Mouse (Mus musculus) G1E-ER4 (cell line): ENCODE results near the gene Nmt1. TPM values are rescaled to one million over a fixed set of nuclear protein-coding genes. Genes with fewer than 3 reads are reported as not detected.

ENCODE experiments used
- GATA1 ChIP-seq: IDR thresholded peaks from one replicate; pipeline ENCODE4 v1.8.0; 2012; ENCODE audit warnings: low read length, inconsistent platforms
- polyA plus RNA-seq: library from polyadenylated mRNA; stranded (reverse); fragments of >175 nt; gene quantifications from 2 replicates; pipeline ENCODE4 v1.2.3, GENCODE M21; 2012

Gene Nmt1
- polyA plus RNA-seq, 1 experiment: 5.0 TPM

DNA sequence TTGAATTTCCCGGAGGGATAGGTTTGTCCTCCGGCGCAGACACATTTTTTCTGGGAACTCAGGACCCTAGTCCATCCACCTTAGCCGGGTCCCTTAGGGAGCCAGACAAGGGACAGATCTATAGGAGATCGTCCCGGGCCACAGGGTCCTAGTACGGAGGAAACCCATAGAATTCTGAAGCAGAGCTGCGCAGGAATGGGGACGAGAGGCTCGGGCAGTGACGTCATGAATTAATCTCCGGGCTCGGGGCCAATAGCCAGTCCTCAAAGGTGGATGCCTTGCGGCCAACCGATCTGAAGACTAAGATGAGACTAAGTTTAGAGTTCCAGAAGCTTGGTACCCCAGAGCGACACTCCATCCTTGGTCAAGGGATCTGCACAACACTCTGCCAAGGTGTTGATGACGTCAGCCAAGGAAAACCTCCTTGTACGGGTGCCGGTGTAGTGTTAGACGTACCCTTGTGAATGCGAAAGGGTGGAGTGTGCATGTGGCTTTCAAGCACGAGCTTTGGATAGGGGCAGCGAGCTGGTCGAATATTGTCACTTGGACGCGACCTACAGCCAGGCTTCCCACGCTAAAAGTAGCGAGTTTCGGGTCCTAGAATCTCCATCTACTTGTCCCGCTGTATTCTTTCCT is 74.0 kb downstream of the Nmt1 start:
- no peak for TF ChIP-seq GATA1

DNA sequence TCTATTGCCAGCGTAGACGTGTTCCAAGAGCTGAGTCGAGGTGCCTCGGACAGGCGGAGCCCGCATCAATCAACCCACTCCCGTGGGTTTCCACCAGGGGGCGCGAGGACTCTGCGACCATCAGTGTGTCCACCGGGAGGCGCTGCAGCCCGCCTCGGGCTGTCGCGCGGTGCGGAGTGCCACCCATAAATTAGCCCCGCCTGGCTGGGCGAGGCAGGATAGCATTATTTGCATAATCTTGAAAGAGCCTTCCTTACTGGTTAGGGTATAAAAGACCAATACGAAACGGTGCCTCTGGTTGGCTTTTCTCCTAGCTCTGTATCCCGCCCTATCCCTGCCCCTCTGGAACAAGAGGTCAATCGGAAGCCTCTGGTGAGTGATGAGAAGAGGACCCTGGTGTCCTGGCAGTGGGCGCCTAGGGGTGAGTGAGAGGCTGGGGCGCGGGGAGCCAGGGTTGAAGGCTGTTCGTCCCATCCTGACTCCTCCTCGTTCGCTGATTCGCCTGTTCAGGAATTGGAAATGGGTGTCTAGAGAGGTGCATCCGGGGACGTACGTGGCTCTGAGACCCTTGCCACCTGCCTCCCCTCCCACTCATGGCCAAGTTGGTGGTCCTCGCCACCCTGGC is 74.8 kb downstream of the Nmt1 start:
- TF ChIP-seq GATA1: no peak

DNA sequence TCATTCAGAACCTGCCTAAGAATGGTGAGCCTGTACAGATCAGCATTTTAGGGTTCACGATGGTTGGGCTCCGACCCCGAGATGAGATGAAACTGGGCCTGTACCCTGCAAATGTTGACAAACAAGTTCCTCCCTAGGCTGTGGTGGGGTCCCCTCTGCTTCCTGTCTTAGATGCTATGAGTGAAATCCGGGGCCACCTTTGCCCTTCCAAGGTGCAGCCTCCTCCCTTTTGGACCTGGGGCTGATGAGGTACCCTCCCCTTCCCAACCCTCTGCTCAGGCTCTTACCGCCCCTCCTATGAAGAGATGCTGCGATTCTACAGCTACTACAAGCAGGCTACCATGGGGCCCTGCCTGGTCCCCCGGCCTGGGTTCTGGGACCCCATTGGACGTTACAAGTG is 75.6 kb downstream of the Nmt1 start:
- no peak for TF ChIP-seq GATA1

DNA sequence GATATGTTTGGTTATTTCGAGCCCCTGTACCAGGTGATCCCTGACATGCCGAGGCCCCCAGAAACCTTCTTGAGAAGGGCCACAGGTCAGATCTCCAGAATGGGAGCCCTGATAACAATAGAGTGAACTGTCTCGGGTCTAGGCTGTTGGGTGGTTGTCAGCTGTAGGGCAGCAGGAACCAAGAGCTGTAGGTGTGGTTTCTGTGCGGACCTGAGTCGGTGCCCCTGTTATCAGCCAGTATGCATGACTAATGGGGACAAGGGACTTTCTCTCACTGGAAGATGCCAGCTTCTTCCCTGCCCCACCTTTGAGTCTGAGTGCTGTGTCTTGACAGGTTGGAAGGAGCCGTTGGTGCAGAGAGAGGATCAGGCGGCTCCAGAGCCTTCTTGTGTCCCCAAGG is 76.5 kb downstream of the Nmt1 start:
- TF ChIP-seq GATA1: no peak

DNA sequence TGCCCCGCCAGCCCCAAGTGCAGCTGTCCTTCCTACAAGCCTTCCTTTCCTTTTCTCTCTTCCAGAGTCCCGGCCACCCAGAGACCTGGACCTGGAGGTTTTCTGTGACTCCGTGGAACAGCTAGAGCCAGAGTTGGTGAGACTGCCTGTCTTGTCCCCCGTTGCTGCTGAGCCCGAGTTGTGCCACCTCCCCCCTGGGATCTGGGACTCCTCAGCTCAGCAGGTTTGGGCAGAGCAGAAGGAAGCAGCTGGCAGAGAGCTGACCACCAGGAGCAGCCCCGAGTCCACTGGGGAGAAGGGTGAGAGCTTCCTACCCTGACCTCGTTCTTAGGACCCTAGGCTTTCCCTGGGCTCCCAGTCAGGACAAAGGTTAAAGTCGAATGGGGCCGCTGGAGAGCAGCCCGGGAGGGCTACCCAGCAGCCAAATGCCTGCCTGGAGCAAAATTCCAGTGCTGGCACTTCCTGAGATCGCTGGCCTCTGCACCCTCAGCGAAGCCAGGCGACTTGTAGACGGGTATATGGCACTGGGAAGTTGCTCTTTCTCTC is 77.3 kb downstream of the Nmt1 start:
- TF ChIP-seq GATA1: no peak

DNA sequence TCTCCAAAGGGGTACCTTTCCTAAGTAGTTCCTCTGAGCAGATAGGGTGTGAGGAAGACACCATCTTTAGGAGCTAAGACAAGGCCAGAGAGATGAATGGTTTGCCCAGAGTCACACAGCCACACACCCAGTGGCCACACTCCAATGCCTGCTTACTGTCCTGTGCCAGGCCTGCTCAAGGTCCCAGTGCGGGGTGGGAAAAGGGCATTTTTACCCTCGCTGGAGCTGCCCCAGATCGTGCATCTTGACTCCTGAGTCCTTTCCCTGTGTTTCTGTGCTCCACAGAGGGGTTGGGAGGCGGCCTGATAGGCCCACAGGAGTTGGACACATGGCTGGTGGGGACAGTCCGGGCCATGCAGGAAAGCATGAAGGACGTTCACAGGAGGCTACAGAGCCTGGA is 77.8 kb downstream of the Nmt1 start:
- no peak for TF ChIP-seq GATA1

DNA sequence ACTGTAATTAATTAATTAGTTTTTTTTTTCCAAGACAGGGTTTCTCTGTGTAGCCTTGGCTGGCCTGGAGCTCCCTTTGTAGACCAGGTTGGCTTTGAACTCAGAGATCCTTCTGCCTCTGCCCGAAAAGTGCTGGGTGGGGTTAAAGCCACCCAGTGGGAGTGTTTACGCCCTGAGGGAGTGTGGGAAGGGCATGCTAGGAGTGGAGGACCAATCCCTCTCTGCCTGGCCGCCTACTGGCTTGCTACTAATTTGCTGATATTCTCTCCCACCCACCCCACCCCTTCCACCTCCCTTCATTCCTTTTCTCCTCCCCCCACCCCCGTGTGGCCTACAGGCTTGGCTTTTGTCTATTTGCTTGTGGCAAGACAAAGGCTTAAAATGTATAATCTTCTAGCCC is 78.4 kb downstream of the Nmt1 start:
- TF ChIP-seq GATA1: no peak

DNA sequence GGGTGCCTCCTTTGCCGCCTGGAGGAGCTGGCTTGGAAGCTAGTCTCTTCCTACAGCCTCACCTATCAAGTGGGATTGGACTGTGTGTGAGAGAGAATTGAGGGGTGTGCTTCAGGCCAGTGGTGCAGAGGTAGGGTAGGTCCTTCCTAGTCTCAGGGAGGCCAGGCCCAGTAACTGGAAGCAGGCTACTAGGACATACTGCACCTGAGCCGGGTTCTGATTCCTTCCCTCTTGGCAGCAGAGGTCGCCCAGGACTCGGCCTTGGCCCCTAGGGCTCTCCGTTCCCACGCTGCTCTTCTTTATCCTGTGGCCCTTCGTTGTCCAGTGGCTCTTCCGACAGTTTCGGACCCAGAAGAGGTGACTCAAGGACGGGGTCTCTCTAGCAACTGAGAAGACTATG is 83.3 kb downstream of the Nmt1 start:
- TF ChIP-seq GATA1: no peak

DNA sequence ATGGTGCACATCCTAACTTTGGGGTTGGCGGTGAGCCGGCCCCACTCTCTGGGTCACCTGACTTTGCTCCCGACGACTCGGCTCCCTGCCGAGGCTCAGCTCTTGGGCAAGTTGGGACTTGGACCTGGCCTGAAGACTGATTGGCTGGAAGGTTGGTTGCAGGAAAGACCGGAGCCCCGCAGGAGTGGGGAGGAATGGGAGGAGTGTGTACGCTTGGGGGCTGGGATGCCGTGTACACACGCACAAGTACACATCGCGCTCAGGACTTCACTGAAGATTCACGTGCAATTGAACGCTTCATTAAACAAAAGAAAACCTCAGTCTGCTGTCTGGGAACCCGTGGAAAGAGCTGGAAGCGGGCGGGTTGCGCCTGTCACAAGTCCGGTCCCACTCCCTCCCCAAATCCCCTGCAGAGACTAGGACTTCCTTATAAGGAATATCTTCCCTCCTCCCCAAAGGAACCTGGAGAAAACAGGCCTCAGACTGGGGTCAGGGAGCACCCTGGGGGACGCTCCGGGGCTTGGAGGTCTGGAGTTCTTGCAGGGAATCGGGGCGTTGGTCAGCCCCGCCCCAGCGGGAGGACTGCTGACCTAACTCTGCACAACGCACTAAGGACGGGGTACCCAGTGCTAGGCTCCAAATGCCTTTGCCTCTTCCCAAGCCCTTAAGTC is 84.0 kb downstream of the Nmt1 start:
- no peak for TF ChIP-seq GATA1

DNA sequence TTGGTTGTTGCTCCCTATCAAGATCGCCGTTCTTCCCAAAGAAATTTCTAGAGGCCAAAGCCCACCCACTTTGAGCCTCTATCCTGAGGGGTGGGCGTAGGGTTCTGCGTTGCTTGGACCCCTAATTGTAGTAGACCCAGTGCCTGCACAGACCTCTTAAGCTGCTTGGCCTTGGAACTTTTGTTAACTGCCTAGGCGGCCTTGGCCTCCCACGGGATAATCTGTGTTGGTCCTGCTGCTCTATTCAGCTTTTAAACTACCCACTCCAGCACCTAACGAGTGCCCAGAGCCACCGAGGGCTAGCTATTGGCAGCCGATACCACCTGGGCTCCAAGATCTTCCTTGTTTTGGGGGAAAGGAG is 84.5 kb downstream of the Nmt1 start:
- TF ChIP-seq GATA1: no peak

DNA sequence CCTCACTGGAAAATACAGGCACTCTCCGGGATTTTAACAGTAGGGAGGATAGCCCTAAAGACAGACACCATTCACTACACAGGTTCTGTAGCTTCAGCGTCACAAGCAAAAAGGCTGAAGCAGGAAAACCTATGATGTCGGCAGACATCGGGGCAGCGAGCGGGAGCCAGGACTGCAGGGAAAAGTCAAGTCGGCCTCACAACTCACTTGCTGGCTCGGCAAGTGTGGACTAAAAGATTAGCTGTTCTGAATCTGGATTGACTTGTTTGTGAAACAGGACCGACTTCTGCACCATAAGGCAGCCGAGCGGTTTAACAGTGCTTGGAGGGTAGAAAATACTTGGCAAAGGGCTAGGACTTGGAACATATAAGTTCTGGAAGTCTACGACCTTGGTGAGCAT is 85.0 kb downstream of the Nmt1 start:
- TF ChIP-seq GATA1: no peak

DNA sequence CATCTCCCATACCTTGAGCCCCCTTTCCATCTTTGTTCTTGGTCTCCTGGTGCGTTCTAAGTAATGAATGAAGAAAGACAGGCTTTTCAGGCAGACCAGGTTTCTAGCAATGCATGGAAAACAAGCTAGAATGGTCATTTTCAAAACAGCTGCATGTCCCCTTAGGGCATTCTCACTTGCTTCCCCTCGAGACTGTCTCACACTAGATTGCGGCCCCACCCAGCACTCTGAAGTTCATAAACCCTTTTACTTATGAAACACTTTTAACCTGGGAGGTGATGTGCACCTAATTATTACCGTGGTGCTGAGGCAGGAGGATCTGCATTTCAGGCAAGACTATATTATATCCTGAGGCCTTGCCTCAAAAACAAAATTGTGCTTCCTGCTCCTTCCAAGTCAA is 85.8 kb downstream of the Nmt1 start:
- TF ChIP-seq GATA1: no peak

DNA sequence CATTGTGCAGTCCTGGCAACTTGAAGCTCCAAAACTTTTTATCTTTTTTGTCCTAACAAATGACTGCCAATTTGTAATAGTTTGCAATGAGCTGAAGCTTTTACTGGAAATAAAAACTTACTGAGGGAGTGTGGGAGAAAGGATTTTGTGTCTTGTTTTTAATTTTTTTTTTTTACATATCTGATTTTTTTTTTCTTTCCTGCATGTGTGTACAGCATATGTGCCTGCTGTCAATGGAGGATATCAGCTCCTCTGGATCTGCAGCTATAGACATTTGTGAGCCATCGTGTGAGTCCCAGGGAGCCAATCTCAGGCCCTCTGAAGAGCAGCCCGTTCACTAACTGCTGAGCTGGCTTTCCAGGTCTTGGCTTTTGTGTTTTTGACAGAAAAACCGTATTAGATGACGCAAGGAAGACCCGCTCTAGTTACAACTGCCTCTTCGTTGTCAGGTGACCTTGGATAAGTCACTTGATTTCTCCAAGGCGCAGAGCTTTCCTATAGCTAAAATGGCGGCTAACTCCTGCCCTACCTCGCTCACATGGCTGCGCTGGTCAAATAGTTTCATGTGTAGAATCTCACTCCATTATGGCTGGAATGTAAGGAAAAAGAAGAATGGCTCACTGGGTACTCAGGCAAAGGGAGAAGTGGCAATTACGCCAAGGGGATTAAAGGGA is 86.4 kb downstream of the Nmt1 start:
- TF ChIP-seq GATA1: no peak

DNA sequence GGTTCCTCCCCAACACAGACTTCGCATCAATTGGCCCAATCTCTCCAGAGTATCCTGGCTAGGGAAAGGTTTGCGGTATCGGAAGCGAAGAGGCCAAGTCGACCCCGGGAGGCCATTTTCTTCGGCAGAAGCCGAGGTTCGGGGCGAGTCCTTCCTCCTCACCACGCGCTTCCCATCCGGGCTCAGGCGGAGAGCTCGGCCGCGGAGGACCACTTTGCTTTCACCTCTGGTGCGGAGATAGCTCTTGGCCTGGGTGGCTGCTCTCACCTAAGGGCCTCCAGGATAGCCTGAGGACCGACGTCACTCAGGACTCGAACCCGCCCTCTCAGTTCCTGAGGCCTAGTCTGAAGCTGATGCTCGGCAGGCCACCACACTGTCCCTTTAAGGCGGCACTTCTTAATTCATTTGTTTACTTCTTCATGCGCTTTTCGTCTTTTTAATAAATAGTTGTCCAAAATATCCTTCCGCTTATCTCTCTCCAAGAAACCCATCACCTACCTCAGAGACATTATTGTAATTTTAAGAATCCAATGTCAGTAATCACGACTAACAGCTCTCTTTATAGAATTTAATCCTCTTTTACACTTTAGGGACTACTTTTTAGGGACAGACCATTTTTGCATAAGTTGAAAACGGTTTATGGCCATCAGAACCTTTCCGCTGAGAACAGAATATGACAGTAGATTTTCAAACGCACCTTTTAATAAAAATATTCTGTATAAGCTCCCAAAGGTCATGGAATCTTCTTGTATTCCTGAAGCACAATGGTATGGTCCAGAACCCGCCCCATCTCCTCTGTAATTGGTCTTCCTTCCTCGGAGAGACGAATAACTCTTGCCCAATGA is 87.4 kb downstream of the Nmt1 start:
- TF ChIP-seq GATA1: no peak

DNA sequence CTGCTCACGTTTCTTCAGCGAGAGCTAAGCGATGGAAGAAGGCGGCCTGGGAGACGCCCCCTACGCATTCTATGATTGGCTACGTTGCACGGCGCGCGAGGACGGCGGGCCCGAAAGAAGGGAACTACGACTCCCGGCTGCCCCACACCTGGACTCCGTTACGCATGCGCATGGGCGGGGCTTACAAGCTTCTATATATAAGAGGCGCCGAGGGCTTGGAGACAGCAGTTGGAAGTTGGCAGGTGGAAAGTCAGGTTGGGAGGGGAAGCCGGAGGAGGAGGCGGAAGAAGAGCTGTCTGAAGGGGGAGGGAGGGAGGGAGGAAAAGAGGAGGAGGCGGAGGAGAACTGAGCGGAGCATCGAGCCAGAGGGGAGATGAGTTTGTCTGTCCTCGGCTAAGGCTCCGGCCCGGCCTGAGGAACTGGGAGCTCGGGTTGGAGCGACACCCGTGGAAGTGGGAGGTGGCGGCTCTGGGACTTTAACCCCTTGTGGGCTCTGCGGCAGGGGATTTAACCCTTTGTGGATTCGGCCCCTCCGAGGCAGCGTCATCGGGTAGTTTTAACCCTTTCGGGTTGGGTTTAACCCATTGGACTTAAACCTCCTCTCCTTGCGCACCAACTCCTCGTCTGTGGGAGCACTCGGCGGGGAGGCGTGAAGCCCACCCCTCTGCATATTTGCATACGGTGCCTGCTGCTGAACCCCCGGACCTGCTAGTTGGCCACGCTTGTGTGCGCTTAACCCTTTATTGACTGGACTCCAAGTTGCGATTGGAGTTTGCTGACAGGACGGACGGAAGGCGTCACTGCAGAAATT is 88.2 kb downstream of the Nmt1 start, which contains the start of gene Hexim1:
Gene Hexim1, plus strand, starts transcription at position 224 of the 811 bp plus-strand sequence.
- no peak for TF ChIP-seq GATA1
